Mouse (Mus musculus) ES-E14 (cell line): ENCODE results near the gene Ralgps1. TPM values are rescaled to one million over a fixed set of nuclear protein-coding genes. Genes with fewer than 3 reads are reported as not detected.

Source experiments
- DNase-seq: peaks from one replicate; pipeline ENCODE4 v3.0.0-alpha.2; 2013; ENCODE audit warnings: low read depth, low spot score
- H3K27ac ChIP-seq: 2 replicates; pipeline ENCODE4 v1.5.1; 2012; ENCODE audit warnings: low read depth, mild to moderate bottlenecking, low read length, moderate library complexity, mixed read lengths; ENCODE audit not compliant: poor library complexity, insufficient read depth, severe bottlenecking
- H3K36me3 ChIP-seq: 2 replicates; pipeline ENCODE4 v1.6.1; 2012; ENCODE audit warnings: mild to moderate bottlenecking, low read length, moderate library complexity, mixed read lengths; ENCODE audit not compliant: control insufficient read depth, poor library complexity, insufficient read depth, severe bottlenecking
- H3K4me1 ChIP-seq, 2 experiments: fragments of 150-350 bp in 1 of 2; sonication (generic) in 1 of 2; 2 replicates each; pipeline ENCODE4 v1.6.1; 2012; ENCODE audit warnings: low read length in 2 of 2, mild to moderate bottlenecking in 1 of 2, mixed read lengths in 1 of 2; ENCODE audit not compliant: control insufficient read depth in 2 of 2, insufficient read depth in 2 of 2, poor library complexity in 1 of 2
- H3K4me3 ChIP-seq, 2 experiments: fragments of 150-350 bp in 1 of 2; sonication (generic) in 1 of 2; 2 replicates each; pipeline ENCODE4 v1.5.1; 2012; ENCODE audit warnings: low read length in 2 of 2, low read depth in 1 of 2, mild to moderate bottlenecking in 1 of 2, mixed read lengths in 1 of 2; ENCODE audit not compliant: insufficient read depth in 1 of 2, poor library complexity in 1 of 2, severe bottlenecking in 1 of 2
- H3K9ac ChIP-seq: 2 replicates; pipeline ENCODE4 v1.6.1; 2012; ENCODE audit warnings: low read depth, mild to moderate bottlenecking, low read length, mixed read lengths; ENCODE audit not compliant: poor library complexity, insufficient read depth, severe bottlenecking
- H3K9me3 ChIP-seq: fragments of 150-350 bp; sonication (generic); 2 replicates; pipeline ENCODE4 v1.6.1; 2012; ENCODE audit warnings: low read depth, mild to moderate bottlenecking, low read length; ENCODE audit not compliant: control insufficient read depth, insufficient read depth
- CHD2 ChIP-seq: IDR thresholded peaks from 2 replicates; pipeline ENCODE4 v1.6.1; 2014; ENCODE audit warnings: mild to moderate bottlenecking, low read depth, low read length, inconsistent platforms
- HCFC1 ChIP-seq: IDR thresholded peaks from 2 replicates; pipeline ENCODE4 v1.6.1; 2012; ENCODE audit warnings: low read length, inconsistent platforms, borderline replicate concordance; ENCODE audit not compliant: insufficient read depth
- MAFK ChIP-seq: IDR thresholded peaks from 2 replicates; pipeline ENCODE4 v1.6.1; 2014; ENCODE audit warnings: mild to moderate bottlenecking, low read depth, low read length, inconsistent platforms; ENCODE audit not compliant: insufficient read depth
- ZC3H11A ChIP-seq: IDR thresholded peaks from 2 replicates; pipeline ENCODE4 v1.6.1; 2012; ENCODE audit warnings: low read depth, mild to moderate bottlenecking, inconsistent platforms, low read length, borderline replicate concordance
- ZNF384 ChIP-seq: IDR thresholded peaks from 2 replicates; pipeline ENCODE4 v1.6.1; 2012; ENCODE audit warnings: low read depth, low read length, inconsistent platforms
- in situ Hi-C, 2 experiments: fragments of 600-800 bp; cut with MboI; formaldehyde crosslinking; loops; one replicate each; pipeline ENCODE4 v1.15.1; 2025; ENCODE audit warnings: low sequenced_read_pairs in 2 of 2, inconsistent platforms in 1 of 2; ENCODE audit not compliant: unreplicated experiment in 2 of 2
- total RNA-seq: library from RNA; depleted of rRNA; stranded (reverse); fragments of 300-350 nt; gene quantifications from 2 replicates; pipeline ENCODE4 v1.2.3, GENCODE M21; 2012

The Ralgps1 gene
- total RNA-seq, 1 experiment, result 5.4 TPM

GRCm38 (mm10) chr2:33205939-33206525 is 165.3 kb downstream of the Ralgps1 start:
- no peak for DNase-seq
- in situ Hi-C loops, result no loop called here
- no peak overlapping the region for H3K4me3 ChIP-seq
- no peaks in the 10 kb centered on the region for H3K36me3 ChIP-seq
- TF ChIP-seq HCFC1 (no peak), CHD2 (no peak)
- no peak overlapping the region for H3K27ac ChIP-seq
- no peak overlapping the region for H3K9ac ChIP-seq
- peaks cover under 1 to 16% of the 10 kb centered on the region in 2 experiments; a peak in 2 of 4 replicates for H3K4me1 ChIP-seq
- no peaks in the 10 kb centered on the region for H3K9me3 ChIP-seq

GRCm38 (mm10) chr2:33204980-33205379 is 166.3 kb downstream of the Ralgps1 start:
- in situ Hi-C loops, result no loop called here
- DNase-seq, result no peak
- TF ChIP-seq ZNF384 (no peak), HCFC1 (no peak), CHD2 (no peak), MAFK (no peak), ZC3H11A (no peak)
- Histone ChIP-seq H3K4me3 (no peak overlapping the region), H3K9ac (no peak overlapping the region), H3K9me3 (no peaks in the 10 kb centered on the region), H3K36me3 (no peaks in the 10 kb centered on the region), H3K4me1 (peaks cover 4 to 24% of the 10 kb centered on the region in 2 experiments), H3K27ac (no peak overlapping the region)

GRCm38 (mm10) chr2:33203284-33203683 is 168.0 kb downstream of the Ralgps1 start:
- H3K4me1 ChIP-seq, result peaks cover 4 to 22% of the 10 kb centered on the region in 2 experiments

GRCm38 (mm10) chr2:33200368-33201068 is 170.8 kb downstream of the Ralgps1 start:
- no peak for DNase-seq
- Histone ChIP-seq H3K9me3 (no peaks in the 10 kb centered on the region), H3K9ac (no peak overlapping the region), H3K36me3 (no peaks in the 10 kb centered on the region), H3K4me3 (peak overlapping the region in 1 of 2 experiments; percentile 25; a peak in 1 of 4 replicates), H3K4me1 (peaks cover 4 to 22% of the 10 kb centered on the region in 2 experiments), H3K27ac (no peak overlapping the region)
- TF ChIP-seq ZC3H11A, result no peak
- TF ChIP-seq CHD2, result no peak
- no peak for TF ChIP-seq ZNF384
- TF ChIP-seq MAFK, result no peak
- no peak for TF ChIP-seq HCFC1
- in situ Hi-C loops, result no loop called here

More at GRCm38 (mm10) chr2:33203284-33203683, 168.0 kb downstream of the Ralgps1 start:
- TF ChIP-seq ZNF384 (no peak), HCFC1 (no peak), MAFK (no peak), CHD2 (no peak), ZC3H11A (no peak)
- Histone ChIP-seq H3K9me3 (no peaks in the 10 kb centered on the region), H3K9ac (no peak overlapping the region), H3K4me3 (no peak overlapping the region), H3K27ac (no peak overlapping the region), H3K36me3 (no peaks in the 10 kb centered on the region)
- no peak for DNase-seq
- in situ Hi-C loops, result no loop called here

GRCm38 (mm10) chr2:33189976-33190375 is 181.3 kb downstream of the Ralgps1 start:
- H3K27ac ChIP-seq, result no peak overlapping the region
- TF ChIP-seq ZC3H11A (no peak), CHD2 (no peak), MAFK (no peak), HCFC1 (no peak), ZNF384 (no peak)
- DNase-seq, result no peak
- no peak overlapping the region for H3K4me3 ChIP-seq
- in situ Hi-C loops, result no loop called here
- no peak overlapping the region for H3K9ac ChIP-seq
- no peaks in the 10 kb centered on the region for H3K4me1 ChIP-seq
- no peaks in the 10 kb centered on the region for H3K36me3 ChIP-seq
- no peaks in the 10 kb centered on the region for H3K9me3 ChIP-seq
